Mouse (Mus musculus) cerebellum, adult 11-12 months (tissue): ENCODE data around the gene Srgap3.

Source experiments
- DNase-seq: peaks from one replicate; pipeline ENCODE4 v3.0.0; 2022

Srgap3 gene

DNA sequence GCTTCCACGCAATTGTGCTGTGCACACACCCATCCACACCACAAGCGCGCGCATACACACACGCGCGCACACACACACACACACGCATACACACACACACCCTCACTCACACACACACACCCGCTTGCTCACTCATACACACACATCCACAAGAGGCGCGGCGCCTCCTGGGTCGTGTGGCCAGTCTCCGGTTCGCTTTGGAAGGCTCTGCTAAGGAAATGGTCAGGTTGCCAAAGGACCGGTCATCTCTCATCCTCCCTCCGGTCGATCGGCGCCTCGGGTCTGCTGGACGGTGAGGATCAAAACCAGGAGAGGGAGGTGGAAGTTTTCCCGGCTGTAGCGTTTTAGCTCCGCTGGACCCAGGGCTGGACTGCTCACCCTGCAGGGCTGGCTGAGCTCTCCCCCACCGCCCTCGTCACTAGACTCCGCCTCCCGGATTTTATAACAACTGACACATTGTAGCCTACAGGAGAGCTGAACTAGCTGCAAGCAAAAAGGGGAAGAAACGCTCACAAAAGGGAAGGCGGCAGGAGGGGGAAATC, at the start of gene Srgap3:
TSS of gene Srgap3 (minus strand) at position 372 of the 542 bp plus-strand sequence.
- peak; percentile 93 for DNase-seq

DNA sequence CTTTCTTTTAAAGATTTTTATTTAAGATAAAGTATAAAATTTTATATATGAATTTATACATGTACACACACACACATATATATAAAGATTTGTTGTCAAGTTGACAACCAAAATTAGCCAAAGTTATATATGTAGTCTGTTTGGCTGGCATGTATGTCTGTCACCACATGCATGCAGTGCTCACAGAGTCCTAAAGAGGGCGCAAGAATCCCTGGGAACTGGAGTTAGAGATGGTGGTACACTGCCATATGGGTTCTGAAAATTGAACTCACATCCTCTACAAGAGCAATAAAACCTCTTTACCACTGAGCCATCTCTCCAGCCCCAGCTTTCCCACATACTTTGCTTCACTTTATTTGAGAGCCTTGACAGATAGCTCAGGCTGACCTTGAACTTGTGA, 48.6 kb upstream of the Srgap3 start:
- DNase-seq: no peak

DNA sequence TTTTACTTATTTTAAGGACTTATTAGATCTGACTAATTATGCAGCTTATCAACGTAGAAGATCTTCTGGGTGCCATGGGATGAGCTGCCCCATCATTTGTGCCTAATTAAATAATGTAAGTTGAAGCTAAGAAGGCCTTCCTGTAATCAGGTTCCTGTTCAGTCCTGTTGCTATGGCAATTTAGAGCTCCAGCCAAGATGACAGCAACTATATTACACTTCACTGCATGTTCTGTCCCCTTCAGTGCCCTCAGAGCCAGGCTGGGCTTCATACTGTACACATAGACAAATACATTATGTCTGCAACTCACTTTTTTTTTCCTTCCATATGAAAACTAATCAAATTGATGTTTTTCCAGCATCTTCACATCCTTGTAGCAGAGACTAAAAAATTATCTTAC, 43.1 kb upstream of the Srgap3 start:
- no peak for DNase-seq

DNA sequence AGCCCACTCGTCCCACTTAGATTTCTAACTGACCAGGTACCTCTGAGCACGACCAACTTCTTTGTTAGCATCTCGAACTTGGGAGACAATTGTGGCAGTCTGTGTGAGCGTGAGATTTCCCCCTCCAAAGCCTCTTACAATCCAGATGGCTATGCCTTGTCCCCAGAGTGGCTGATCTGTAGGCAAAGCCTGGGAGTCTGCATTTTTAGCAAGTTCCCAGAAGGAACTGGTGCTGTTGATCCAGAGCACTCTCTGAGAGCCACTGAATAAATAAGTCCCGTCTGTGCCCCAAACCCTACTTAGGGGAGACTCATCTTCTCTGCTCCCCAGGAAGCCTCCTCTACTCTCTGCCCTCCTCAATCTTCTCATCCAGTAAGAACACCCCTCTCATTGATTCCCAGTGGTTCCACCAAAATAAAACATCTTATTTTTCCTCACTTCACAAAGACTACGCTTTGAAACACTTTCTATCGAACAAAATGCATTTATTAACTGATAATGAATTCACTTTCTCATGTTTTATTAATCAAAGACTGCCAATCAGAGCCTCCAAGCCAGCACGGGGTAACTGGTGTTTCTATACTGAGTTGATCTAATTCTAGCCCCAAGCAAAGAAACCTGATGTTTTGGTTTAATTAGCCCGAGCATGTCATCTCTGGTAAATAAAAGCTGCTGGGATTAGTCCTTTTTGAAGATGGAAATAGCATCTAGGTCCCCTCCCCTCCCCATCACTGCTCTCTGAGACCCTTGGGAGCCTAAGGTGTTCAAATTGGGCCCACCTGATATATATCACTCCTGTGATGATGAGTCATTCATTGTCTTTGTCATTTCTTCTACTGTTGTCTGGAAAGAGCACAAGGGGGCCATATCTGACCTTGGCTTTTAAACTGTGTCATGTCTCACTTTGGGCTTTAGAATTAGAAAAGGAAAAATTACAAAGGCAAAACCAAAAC, 38.6 kb upstream of the Srgap3 start:
- no peak for DNase-seq

DNA sequence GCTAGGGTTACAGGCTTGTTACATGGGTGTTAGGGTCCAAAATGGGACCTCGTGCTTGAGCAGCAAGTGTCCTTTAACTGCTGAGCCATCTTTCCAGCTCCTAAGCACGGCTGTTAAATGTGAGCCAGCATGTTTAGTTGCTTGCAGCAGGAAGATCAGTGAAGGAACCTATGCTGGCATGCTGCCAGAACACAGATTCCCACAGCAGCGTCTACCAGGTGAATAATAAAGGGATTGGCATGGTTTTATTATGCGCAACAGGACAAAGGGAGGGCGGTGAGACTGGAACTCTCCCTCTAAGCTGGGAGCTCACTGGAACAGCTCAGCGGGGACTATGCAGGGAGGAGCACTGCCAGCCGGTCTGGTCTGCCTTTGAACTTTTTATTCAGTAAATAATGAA, 35.2 kb upstream of the Srgap3 start:
- no peak for DNase-seq

DNA sequence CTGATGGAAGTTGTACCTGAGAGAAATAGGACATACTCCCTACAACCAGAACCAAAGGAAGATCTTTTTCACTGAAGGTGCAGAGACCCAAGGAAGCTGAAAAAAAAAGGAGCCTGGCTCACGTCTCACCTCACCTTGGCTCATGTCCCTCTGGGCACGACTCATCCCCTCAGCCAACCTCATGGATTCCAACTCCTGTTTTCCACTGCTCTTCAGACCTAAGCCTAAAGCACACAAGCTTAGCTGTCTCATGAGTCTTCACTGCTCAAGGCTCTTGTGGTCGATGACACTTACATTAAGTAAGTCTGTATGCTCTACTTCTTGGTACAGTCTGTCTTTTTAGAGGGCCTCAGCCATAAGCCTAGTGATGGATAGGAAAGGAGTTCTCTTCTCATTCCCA, 31.9 kb upstream of the Srgap3 start:
- no peak for DNase-seq

DNA sequence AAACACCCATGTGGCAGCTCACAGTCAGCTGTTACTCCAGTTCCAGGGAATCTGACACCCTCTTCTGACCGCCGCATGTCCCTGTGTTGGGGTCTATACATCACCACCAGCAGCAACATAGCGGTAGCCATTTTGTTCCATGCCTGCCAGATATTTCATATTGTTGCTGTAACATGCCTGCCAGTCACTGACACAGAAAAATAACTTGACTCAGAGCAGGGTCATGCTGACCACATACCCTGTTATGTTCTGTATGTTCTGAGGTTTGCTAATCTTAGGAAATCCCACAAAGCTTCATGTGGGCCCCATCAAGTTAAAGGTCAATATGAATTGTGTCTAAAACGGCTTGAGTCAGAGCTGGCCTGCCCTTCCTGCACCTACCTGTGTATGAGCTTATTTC, 30.2 kb upstream of the Srgap3 start:
- DNase-seq: no peak

DNA sequence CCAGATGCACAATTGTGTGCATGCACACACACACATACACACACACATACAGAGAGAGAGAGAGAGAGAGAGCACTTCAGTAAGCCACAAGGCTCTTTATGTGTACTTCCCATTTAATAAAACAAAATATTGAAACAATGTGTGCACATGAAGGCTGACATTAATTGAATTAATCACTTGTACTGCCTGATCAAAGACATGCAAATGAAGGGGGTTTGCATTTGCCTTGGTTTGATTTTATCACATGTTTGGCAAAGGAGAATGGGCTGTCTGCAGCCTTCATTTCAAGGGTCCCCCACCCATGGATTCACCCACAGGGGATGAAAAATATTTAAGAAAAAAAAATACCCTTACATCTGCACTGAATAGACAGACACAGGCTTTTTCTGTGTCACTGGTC, 29.5 kb upstream of the Srgap3 start:
- DNase-seq: no peak

DNA sequence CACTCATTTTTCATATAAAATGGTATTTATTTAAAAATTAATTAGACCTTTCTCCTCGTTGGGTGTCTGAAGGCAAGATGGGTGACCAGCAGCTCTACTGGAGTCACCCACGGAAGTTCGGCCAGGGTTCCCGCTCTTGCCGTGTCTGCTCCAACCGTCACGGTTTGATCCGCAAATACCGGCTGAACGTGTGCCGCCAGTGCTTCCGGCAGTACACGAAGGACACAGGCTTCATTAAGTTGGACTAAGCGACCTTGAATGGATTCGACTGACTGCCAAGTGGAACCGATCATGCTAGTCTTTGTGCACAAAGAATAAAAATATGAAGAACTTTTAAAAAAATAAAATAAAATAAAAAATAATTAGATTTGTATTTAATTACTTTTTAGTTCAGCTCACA, 29.1 kb upstream of the Srgap3 start:
- no peak for DNase-seq

DNA sequence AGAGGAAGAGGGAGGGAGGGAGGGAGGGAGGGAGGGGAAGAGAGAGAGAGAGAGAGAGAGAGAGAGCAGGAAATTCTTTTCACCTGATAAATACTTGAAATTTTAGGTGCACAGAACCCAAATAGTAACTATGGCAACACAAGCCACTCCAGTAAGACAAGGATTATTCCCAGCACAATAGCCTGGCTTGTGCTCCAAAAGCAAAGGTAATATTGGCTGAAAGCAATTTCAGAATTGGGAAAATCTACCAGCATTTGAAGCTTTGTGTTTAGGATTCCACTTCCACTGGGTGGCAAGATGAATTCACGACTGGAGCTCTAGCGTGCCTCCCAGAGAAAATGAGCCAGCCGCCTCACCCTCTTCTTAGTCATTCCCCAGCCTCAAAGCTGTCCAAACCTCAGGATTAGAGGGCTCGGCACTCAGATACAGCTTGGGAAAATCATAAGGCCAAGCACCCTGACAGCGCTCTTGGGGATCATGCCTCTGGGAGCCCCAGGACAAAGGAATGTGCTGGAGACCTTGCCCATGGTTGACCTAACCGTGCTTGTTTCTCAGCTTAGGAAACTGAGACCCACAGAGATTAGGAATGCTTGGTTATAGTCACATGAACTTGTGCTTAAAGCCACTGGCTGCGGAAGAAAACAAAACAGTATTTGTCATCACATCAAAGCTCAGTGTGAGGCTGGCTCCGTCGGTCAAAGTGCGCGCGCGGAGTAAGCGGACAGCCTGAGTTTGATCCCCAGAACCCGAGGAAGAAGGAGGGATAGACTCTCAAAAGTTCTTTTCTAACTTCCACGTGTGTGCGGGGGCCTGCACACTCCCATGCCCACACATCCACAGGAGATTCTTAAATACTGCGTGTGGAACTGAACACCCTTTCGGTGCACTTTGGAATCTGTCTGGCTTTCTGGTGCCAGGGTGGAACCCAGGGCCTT, 27.0 kb upstream of the Srgap3 start:
- no peak for DNase-seq

DNA sequence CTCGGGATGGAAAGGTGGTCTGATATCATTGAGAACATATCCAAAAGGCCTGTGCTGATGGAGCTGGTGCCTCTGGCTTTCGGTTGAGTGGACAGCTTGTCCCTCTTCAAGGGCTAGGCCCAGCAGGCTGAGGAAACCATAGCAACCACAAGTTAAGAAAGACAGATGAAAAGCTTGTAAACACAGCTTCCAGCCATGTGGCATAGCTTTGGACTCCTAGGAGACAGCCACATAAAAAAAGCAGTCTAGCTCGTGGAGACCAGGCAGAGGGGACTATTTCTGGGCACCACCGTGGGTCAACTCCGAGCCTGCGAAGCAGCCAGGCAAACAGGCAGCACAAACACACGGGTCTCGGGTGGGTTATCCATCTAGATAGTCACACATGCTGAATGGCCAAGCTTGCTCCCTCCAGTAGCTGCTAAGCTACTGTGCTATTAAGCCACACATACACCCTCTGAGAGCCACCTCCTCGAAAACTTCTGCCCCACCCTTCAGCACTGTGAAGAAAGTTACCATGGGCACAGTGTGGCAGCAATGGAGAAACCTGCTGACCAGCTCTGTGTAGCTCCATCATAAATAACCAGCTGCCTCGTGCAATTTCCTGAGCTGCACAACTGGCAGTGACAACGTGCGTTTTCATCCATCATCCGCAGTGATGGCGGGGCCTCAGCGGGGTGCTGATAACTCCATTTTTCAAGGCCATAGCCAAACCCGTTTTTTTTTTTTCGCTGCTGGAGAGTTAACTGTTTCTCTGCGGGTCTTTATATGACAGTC, 26.0 kb upstream of the Srgap3 start:
- no peak for DNase-seq

DNA sequence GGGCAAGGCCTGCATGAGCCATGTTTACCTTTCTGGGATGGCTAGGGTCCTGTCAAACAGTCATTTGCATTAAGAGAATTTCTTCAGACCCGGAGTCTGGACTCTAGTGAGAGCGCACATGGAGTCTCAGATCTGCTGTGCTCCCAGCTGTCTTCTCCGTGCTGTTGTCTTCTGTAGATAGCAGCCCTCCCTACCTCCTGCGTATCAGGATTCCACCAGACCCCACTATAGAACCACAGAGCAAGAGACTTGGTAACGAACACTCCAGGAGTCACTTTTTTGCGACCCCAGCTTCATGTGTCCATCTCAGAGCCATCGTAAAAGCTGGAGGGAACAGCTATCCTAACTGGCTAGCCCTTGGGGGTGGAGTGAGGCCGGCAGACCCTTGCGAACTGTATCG, 25.1 kb upstream of the Srgap3 start:
- DNase-seq: no peak

DNA sequence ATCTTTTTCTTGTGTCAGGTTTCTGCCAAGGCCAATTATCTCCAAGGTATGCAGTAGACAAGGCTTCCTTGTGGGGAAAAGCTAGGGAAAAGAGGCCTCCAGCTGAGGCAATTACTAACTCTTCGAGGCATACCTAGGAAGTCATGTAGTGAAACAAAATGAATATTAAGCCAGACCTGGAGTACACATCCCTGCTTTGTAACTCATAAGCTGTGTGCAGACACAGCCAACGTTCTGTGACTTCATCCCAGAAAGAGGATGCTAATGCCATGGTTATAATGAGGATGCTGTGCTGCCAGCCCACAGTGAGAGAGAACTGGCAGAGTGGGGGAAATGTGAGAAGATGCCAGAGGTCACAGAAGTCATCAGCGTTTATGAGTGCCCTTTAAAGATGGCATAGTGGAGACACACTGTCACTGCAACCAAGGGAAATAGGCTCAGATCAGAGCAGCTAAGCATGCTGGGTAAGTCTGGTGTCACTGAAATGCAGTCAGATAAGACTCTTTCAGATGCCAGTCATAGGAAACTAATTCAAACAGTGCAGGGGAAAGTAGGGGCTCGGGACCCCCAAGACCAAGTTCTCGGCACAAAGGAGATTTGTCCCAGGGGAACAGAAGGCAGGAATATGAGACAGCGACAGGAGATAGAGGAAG, 24.2 kb upstream of the Srgap3 start:
- no peak for DNase-seq

DNA sequence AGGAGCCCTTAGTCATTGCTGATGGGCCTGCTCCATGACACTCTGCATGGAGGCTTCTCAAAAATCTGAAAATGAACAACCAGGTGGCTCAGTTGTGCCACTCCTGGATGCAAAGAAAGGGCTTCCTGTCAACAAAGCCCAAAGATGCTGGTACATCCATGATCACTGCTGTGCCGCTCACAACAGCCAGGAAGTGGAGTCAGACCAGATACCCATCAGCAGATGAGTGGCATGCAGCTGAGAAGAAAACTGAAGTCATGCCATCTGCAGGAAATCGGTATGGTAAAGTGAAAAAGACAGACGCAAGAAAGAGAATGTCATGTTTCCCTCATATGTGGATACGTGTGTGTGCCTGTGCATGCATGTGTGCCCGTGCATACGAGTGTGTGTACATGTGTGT, 20.3 kb upstream of the Srgap3 start:
- no peak for DNase-seq

DNA sequence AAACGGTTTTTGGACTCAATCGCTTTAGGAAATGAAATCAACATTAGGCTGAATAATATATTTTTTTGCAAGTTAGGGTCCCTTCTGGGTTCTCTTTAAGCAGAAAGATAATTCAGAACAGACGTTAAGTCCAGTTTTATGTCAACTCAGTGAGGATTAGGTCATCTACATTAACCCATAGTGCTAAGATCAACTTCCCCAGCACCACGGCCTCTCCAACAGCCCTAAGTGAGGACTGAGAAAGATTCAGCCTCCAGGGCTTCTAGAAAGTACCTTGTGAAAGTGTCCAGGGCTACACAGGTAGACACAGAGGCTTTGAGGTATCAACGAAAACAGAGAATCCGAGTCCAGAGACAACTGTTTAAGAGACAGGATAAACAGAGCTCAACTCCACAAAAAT, 11.3 kb upstream of the Srgap3 start:
- no peak for DNase-seq

DNA sequence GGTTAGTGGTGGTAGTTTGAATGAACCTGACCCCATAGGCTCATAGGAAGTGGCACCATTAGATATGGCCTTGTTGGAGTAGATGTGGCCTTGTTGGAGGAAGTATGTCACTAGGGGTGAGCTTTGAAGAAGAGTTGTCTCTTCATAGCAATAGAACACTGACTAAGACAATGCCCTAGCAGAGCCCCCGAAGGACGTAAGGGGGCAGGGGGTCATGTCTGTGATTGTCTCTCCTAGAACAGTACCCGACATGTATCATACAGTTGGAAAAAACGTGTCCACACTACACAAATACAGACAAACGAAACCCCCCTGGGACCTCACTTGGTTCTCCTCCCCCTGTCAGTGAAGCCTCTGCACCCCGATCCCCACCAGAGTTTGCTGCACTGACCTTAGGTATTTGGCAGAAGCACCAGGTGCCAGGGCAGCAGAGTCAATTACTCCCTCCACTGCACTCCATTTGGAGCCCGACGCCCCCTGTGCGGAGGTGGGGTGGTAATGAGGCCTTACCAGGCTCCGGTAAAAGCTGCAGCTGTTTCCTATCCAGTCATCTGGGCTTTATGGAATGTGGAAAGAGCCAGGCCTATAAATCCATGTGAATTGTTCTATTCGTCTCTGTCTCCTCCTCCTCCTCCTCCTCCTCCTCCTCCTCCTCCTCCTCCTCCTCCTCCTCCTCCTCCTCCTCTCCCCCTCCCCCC, 10.7 kb upstream of the Srgap3 start:
- DNase-seq: no peak

DNA sequence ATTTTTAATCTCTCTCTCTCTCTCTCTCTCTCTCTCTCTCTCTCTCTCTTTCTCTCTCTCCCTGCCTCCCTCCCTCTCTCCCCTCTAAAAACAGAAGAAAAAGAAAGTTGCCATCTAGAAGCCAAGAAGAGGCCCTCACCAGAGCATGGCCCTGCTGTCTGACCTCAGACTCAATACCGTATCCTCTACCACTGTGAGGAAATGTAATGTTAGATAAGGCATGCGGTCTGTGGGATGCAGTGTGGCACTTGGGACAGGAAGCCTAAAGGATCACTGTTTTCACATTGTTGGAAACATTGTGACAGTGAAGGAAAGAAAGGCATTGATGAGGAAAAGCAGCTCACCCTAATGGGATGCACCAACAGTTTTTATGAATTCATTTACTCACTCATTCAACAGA, 8.7 kb upstream of the Srgap3 start:
- DNase-seq: no peak

DNA sequence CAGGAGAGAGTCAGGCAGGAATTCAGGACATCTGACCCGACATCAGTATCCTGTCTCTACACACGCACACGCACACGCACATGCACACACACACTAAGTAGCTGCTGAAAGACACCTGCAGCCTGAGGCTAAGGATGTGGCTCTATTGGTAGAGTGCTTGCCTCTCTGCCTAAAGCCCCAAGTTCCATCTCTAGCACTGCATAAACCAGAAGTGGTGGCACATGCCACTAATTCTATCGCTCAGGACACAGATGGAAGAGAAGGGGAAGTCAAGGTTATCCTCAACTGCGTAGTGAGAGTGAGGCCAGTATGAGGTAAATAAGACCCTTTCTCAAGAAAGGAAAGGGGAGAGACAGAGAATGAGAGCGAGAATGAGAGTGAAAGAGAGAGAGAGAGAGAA, 6.8 kb upstream of the Srgap3 start:
- DNase-seq: no peak

DNA sequence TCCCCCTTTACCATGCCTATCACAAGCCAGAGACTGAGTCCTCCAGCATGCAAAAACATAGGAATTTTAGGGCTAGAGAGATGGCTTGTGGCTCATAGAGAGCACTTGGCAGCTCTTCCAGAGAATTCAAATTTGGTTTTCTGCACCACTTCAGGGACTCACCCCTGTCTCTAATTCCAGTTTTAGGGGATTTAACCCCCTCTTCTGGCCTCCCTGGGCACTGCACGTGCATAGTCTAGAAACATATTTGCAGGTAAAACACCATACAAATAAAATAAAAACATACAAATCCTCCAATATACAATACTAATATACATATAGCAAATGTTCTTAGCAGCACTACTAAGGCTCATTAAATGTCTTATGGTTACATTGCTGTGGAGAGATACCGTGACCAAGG, 4.2 kb upstream of the Srgap3 start:
- DNase-seq: no peak

DNA sequence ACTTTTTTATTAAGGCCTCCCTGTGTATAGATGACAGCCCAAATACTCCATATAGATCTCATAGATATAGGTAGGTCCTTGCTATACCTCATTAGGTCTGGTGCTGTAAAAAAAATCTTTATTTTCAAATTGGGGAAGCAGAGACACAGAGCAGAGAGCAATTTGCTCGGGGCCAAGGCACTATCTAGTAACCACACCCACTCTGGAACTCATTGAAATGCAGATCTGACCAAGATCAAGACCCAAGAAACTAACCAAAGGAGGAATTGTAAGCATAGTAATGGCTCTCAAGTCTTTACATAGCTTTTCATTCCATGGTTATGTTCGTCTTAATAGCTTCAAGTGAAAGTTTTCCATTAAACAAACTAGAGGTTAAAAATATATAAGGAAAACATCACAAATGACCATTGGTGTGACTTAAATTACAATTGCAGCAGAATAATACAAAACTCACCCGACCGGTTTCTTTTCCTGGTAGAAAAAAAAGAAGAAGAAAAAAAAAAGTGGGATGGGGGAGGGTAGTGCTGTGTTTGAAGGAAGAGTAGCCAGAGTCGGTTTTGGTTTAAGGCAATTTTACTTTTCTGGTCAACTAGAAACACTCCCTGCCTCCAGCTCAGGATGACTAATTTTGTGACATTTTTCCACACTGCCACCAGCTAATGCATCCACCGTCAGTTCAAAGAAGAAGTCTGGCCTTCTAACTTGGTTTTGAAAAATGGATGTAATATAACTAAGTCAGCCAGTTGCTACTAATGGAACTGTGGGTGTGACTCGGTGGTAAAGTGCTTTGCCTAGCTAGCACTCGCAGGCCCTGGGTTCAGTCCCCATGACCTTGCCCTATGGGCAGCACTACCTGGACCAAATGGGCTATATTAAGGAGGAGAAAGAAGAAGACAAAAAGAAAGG, 3.4 kb upstream of the Srgap3 start:
- no peak for DNase-seq

DNA sequence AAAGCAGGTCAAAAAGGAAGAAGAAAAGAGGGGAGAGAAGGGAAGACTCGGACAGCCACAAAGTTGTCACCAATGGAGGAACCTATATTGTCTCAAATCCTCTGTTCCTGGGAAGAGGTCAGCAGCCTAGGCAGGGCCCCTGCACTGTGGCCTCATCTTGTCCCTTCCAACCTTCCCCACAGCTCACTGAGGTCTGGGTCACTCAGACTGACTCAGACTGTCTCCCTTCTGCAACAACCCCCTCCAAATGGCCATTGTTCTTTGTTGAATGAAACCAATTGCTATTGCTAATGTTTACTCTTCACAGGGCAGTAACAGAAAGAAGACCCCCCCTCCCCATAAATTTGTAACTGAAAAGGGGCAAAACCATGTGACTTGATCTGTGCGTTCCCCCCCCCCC, 2.2 kb upstream of the Srgap3 start:
- DNase-seq: no peak
